Mouse (Mus musculus): ENCODE data around the gene Calml3.
"Not testable (repeated sequence)": the region's sequence is repeated elsewhere in the genome, so short reads cannot be mapped to it uniquely, and the experiment has no call there.

Gene Calml3

GRCm38 (mm10) chr13:3804186-3804585, at the start of gene Calml3:
TSS of gene Calml3 (minus strand) at chr13:3804316.
- Histone ChIP-seq H3K4me1 (replicated peaks; ENCODE audit: low read depth, low read length) (0 out of 2 replicates have a peak, but pooled peaks cover 3% of the 10 kb centered on the region), H3K27me3 (ENCODE audit: insufficient read depth, low read length) (no peaks in the 10 kb centered on the region)

DNA sequence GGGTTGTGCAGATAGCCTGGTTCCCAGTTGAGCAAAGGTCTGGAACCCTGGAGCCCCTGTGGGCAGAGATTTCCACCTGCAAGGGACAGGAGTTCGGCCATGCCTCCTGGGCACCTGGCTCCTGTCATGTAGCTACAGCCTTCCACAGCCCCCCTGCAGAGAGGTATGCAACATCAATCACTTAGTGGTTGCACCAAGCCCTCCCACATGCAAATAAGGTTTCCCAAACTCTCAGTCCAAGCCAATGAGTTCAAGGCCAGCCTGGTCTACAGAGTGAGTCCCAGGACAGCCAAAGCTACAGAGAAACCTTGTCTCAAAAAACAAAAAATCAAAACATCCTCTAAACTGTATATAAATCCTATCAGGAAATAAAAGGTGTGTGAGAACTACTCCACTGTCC, 46.2 kb upstream of the Calml3 start:
- Histone ChIP-seq H3K4me3 (replicated peaks; ENCODE audit: low read length) (no peak overlapping the region), H3K9me3 (ENCODE audit: low read length) (no peaks in the 10 kb centered on the region), H3K27me3 (ENCODE audit: insufficient read depth, low read length) (no peaks in the 10 kb centered on the region), H3K36me3 (ENCODE audit: insufficient read depth, low read length) (no peaks in the 10 kb centered on the region), H3K4me1 (replicated peaks; ENCODE audit: low read depth, low read length) (peaks cover 23% of the 10 kb centered on the region)
- TF ChIP-seq POU5F1 (IDR thresholded peaks at IDR 0.05; ENCODE audit: borderline replicate concordance, low read length), result no peak

More at GRCm38 (mm10) chr13:3804186-3804585, at the start of gene Calml3:
- no peaks in the 10 kb centered on the region for H3K36me3 ChIP-seq (ENCODE audit: insufficient read depth, low read length)
- TF ChIP-seq POU5F1 (IDR thresholded peaks at IDR 0.05; ENCODE audit: borderline replicate concordance, low read length) (no peak), NANOG (IDR thresholded peaks at IDR 0.05; ENCODE audit: borderline replicate concordance, low read length) (no peak), CTCF (conservative IDR thresholded peaks at IDR 0.05; ENCODE audit: low read length) (no peak)
- H3K4me3 ChIP-seq (replicated peaks; ENCODE audit: low read length), result no peak within 1 kb of the TSS
- H3K9me3 ChIP-seq (ENCODE audit: low read length), result peaks cover 3% of the 10 kb centered on the region; the same call in 1 of the 2 replicates

GRCm38 (mm10) chr13:3840662-3841061, 36.5 kb upstream of the Calml3 start:
- not testable (repeated sequence) for H3K4me1 ChIP-seq (replicated peaks; ENCODE audit: low read depth, low read length); H3K36me3 ChIP-seq (ENCODE audit: insufficient read depth, low read length); H3K27me3 ChIP-seq (ENCODE audit: insufficient read depth, low read length); H3K4me3 ChIP-seq (replicated peaks; ENCODE audit: low read length)
- H3K9me3 ChIP-seq (ENCODE audit: low read length), result peaks cover 19% of the 10 kb centered on the region

- H3K36me3 ChIP-seq (ENCODE audit: insufficient read depth, low read length); H3K9me3 ChIP-seq (ENCODE audit: low read length); H3K4me1 ChIP-seq (replicated peaks; ENCODE audit: low read depth, low read length); H3K4me3 ChIP-seq (replicated peaks; ENCODE audit: low read length); H3K27me3 ChIP-seq (ENCODE audit: insufficient read depth, low read length): not testable (repeated sequence)
Observed at GRCm38 (mm10) chr13:3837312-3837807, 33.2 kb upstream of the Calml3 start, which contains the start of gene Calm4. TSS of gene Calm4 (plus strand) at chr13:3837757.

DNA sequence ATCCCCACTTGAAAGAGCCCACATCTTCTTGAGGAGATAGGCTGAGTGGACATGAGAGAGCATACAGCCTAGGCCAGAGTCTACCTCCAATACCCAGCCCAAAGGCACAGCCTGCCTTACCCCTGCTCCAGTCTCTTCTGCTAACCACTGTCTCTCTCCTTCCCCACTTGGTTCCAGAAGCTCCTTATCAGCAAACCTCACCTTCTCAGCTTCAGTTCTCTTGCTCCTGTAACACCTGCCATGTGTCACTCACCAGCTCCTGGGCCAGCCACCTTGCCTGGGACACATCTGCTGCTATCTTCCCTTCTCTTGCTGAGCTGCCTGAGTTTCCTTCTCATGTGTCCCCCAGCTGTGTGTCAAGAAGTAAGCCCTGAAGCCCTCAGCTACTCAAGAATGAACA, 29.5 kb upstream of the Calml3 start:
- not testable (repeated sequence) for H3K36me3 ChIP-seq (ENCODE audit: insufficient read depth, low read length); H3K27me3 ChIP-seq (ENCODE audit: insufficient read depth, low read length); H3K9me3 ChIP-seq (ENCODE audit: low read length); H3K4me1 ChIP-seq (replicated peaks; ENCODE audit: low read depth, low read length); H3K4me3 ChIP-seq (replicated peaks; ENCODE audit: low read length)

DNA sequence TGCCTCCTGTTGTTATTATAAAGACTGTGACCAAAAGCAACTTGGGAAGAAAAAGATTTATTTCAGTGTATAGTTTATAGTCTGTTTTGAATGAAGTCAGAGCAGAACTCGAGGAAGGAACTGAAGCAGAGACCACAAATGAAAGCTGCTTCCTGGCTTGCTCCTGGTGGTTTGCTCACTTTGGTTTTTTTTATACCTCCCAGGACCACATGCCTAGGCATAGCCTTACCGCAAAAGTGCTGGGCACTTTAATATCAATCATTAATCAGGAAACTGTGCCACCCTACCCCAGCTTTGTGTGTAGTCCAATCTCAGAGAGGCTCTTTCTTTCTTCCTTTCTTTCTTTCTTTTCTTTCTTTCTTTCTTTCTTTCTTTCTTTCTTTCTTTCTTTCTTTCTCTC, 28.3 kb upstream of the Calml3 start:
- H3K27me3 ChIP-seq (ENCODE audit: insufficient read depth, low read length), result no peaks in the 10 kb centered on the region
- no peak overlapping the region for H3K4me3 ChIP-seq (replicated peaks; ENCODE audit: low read length)
- no peak for TF ChIP-seq CTCF (conservative IDR thresholded peaks at IDR 0.05; ENCODE audit: low read length)
- no peak for TF ChIP-seq POU5F1 (IDR thresholded peaks at IDR 0.05; ENCODE audit: borderline replicate concordance, low read length)
- no peak for TF ChIP-seq NANOG (IDR thresholded peaks at IDR 0.05; ENCODE audit: borderline replicate concordance, low read length)
- H3K9me3 ChIP-seq (ENCODE audit: low read length), result no peaks in the 10 kb centered on the region
- H3K4me1 ChIP-seq (replicated peaks; ENCODE audit: low read depth, low read length), result no peaks in the 10 kb centered on the region
- H3K36me3 ChIP-seq (ENCODE audit: insufficient read depth, low read length), result no peaks in the 10 kb centered on the region

GRCm38 (mm10) chr13:3831994-3832393, 27.9 kb upstream of the Calml3 start:
- Histone ChIP-seq H3K9me3 (ENCODE audit: low read length) (no peaks in the 10 kb centered on the region), H3K27me3 (ENCODE audit: insufficient read depth, low read length) (no peaks in the 10 kb centered on the region), H3K36me3 (ENCODE audit: insufficient read depth, low read length) (no peaks in the 10 kb centered on the region), H3K4me1 (replicated peaks; ENCODE audit: low read depth, low read length) (no peaks in the 10 kb centered on the region), H3K4me3 (replicated peaks; ENCODE audit: low read length) (no peak overlapping the region)
- no peak for TF ChIP-seq CTCF (conservative IDR thresholded peaks at IDR 0.05; ENCODE audit: low read length)
- no peak for TF ChIP-seq NANOG (IDR thresholded peaks at IDR 0.05; ENCODE audit: borderline replicate concordance, low read length)
- TF ChIP-seq POU5F1 (IDR thresholded peaks at IDR 0.05; ENCODE audit: borderline replicate concordance, low read length), result no peak

DNA sequence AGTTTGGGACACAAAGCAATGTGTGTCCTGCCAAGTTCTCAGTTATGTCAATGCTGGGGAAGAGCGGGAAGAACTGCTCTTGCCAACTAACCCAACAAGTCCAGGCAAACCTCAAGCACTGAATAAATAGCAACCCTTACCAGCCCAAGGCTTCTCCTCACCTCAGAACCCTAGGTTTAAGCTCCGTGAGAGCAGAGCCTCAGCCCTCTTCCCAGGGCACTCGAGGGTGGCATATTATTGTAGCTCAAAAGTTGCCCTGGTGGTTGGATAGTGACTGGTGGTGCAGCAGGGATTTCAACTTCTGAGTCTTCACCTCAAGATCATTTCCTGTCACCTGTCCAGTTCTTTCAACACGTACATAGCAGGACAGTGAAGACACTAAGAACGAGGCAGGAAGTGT, 27.4 kb upstream of the Calml3 start:
- no peaks in the 10 kb centered on the region for H3K4me1 ChIP-seq (replicated peaks; ENCODE audit: low read depth, low read length)
- no peak overlapping the region for H3K4me3 ChIP-seq (replicated peaks; ENCODE audit: low read length)
- TF ChIP-seq NANOG (IDR thresholded peaks at IDR 0.05; ENCODE audit: borderline replicate concordance, low read length) (no peak), POU5F1 (IDR thresholded peaks at IDR 0.05; ENCODE audit: borderline replicate concordance, low read length) (no peak), CTCF (conservative IDR thresholded peaks at IDR 0.05; ENCODE audit: low read length) (no peak)
- H3K36me3 ChIP-seq (ENCODE audit: insufficient read depth, low read length), result no peaks in the 10 kb centered on the region
- H3K9me3 ChIP-seq (ENCODE audit: low read length), result no peaks in the 10 kb centered on the region
- no peaks in the 10 kb centered on the region for H3K27me3 ChIP-seq (ENCODE audit: insufficient read depth, low read length)

GRCm38 (mm10) chr13:3825726-3826125, 21.6 kb upstream of the Calml3 start:
- no peaks in the 10 kb centered on the region for H3K27me3 ChIP-seq (ENCODE audit: insufficient read depth, low read length)
- H3K4me1 ChIP-seq (replicated peaks; ENCODE audit: low read depth, low read length), result 0 out of 2 replicates have a peak, but pooled peaks cover 3% of the 10 kb centered on the region
- no peaks in the 10 kb centered on the region for H3K9me3 ChIP-seq (ENCODE audit: low read length)
- H3K36me3 ChIP-seq (ENCODE audit: insufficient read depth, low read length), result no peaks in the 10 kb centered on the region
- H3K4me3 ChIP-seq (replicated peaks; ENCODE audit: low read length), result no peak overlapping the region
- TF ChIP-seq NANOG (IDR thresholded peaks at IDR 0.05; ENCODE audit: borderline replicate concordance, low read length) (no peak), POU5F1 (IDR thresholded peaks at IDR 0.05; ENCODE audit: borderline replicate concordance, low read length) (no peak), CTCF (conservative IDR thresholded peaks at IDR 0.05; ENCODE audit: low read length) (no peak)
